Mouse (Mus musculus): Measurements from ENCODE around the gene Atg9a. TPM values are rescaled to one million over a fixed set of nuclear protein-coding genes. Genes with fewer than 3 reads are reported as not detected.

Atg9a gene
- polyA plus RNA-seq, 1 experiment from 2014 or later, result 33.0 TPM

GRCm38 (mm10) chr1:75180105-75180590 lies 11.8 kb downstream of the Atg9a start, which contains the start of gene Abcb6:
Abcb6 (minus strand) TSS chr1:75180392.
- Histone ChIP-seq H3K4me1 (ENCODE audit: insufficient read depth, low read length) (peaks cover 8% of the 10 kb centered on the region), H3K27me3 (ENCODE audit: insufficient read depth, low read length) (no peaks in the 10 kb centered on the region), H3K36me3 (ENCODE audit: insufficient read depth, low read length) (peaks cover 38% of the 10 kb centered on the region), H3K27ac (ENCODE audit: low read length) (peak within 1 kb of the TSS; percentile 28; the same call in 1 of the 2 replicates), H3K4me2 (replicated peaks; ENCODE audit: low read depth, low read length) (peak within 1 kb of the TSS; percentile 98), H3K9ac (replicated peaks; ENCODE audit: low read length) (peak within 1 kb of the TSS; percentile 78), H3K9me3 (ENCODE audit: low read length) (no peaks in the 10 kb centered on the region), H3K4me3 (ENCODE audit: low read length) (peak within 1 kb of the TSS; percentile 66)
- under 1% methylated on average over 31 of the region's 31 CpGs for WGBS
- ATAC-seq (ENCODE audit: low FRiP score, low TSS enrichment), result peak; percentile 92

DNA sequence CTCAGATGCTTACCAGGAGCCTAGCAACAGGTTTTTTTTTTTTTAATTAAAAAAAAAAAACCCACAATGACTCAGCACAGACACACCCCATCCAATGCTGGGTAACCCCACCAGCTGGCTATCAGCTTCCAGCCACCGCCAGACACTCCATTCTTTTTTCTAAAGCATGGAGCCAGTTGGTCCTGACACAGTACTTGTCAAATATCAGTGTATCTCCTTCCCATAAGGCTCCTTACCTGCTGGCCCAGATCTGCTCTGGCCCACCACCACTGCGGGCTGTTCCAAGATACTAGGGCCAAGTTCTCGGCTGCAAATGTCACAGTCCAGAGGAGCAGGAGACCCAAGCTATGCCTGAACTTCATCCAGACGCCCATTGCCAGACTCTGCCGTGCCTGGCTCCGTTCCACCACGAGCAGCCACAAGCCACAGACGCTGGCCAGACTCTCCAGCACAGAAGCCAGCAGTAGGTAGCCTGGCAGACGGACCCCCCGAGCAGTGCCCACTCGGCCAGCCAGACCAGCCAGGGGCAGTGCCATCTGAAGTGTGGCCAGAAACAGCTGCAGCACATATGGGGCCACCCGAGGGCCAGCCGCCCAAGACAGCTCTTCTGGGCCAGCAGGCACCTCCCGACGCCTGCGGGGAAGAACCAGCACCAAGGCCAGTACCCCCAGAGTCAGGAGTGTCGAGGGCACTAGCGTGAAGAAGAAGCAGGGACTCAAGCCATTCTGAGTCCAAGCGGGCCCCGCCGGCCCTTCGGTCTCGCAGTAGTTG lies 12.5 kb downstream of the Atg9a start:
- H3K27ac ChIP-seq (ENCODE audit: low read length), result no peak overlapping the region
- peaks cover 8% of the 10 kb centered on the region for H3K4me1 ChIP-seq (ENCODE audit: insufficient read depth, low read length)
- WGBS, result 6% methylated on average over 23 of the region's 23 CpGs
- peak overlapping the region; percentile 98 for H3K4me2 ChIP-seq (replicated peaks; ENCODE audit: low read depth, low read length)
- peak; percentile 47 for ATAC-seq (ENCODE audit: low FRiP score, low TSS enrichment)
- H3K4me3 ChIP-seq (ENCODE audit: low read length), result peak overlapping the region; percentile 66
- H3K27me3 ChIP-seq (ENCODE audit: insufficient read depth, low read length), result no peaks in the 10 kb centered on the region
- no peaks in the 10 kb centered on the region for H3K9me3 ChIP-seq (ENCODE audit: low read length)
- H3K36me3 ChIP-seq (ENCODE audit: insufficient read depth, low read length), result peaks cover 32% of the 10 kb centered on the region
- H3K9ac ChIP-seq (replicated peaks; ENCODE audit: low read length), result peak overlapping the region; percentile 78

GRCm38 (mm10) chr1:75168472-75169464 lies 23.2 kb downstream of the Atg9a start, which contains the start of gene Zfand2b:
Zfand2b (plus strand) TSS chr1:75168646.
- Histone ChIP-seq H3K4me3 (ENCODE audit: low read length) (peak within 1 kb of the TSS; percentile 65), H3K9me3 (ENCODE audit: low read length) (no peaks in the 10 kb centered on the region), H3K27me3 (ENCODE audit: insufficient read depth, low read length) (no peaks in the 10 kb centered on the region), H3K27ac (ENCODE audit: low read length) (peak within 1 kb of the TSS; percentile 80), H3K9ac (replicated peaks; ENCODE audit: low read length) (peak within 1 kb of the TSS; percentile 72), H3K4me2 (replicated peaks; ENCODE audit: low read depth, low read length) (peak within 1 kb of the TSS; percentile 87), H3K36me3 (ENCODE audit: insufficient read depth, low read length) (peaks cover 20% of the 10 kb centered on the region), H3K4me1 (ENCODE audit: insufficient read depth, low read length) (peaks cover 10% of the 10 kb centered on the region)
- ATAC-seq (ENCODE audit: low FRiP score, low TSS enrichment), result peak; percentile 99
- WGBS, result under 1% methylated on average over 56 of the region's 59 CpGs

DNA sequence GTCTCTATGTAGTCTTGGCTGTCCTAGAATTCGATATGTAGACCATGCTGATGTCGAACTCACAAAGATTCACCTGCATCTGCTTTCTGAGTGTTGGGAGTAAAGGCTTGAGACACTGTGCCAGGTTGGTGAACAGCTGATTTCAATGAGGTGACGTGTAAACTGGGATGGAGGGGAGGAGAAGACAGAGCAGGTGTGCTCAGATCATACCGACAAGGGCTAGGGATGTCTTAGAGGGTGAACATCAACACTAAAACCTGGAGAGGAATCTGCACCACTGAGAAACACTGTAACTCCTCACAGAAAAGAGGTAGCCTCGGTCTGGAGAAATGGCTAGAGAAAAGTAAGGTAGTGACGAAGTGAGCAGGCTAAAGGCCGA lies 23.9 kb downstream of the Atg9a start:
- Histone ChIP-seq H3K4me1 (ENCODE audit: insufficient read depth, low read length) (peaks cover 10% of the 10 kb centered on the region), H3K4me3 (ENCODE audit: low read length) (peak overlapping the region; percentile 65), H3K9me3 (ENCODE audit: low read length) (no peaks in the 10 kb centered on the region; the same call in 1 of the 2 replicates), H3K4me2 (replicated peaks; ENCODE audit: low read depth, low read length) (peak overlapping the region; percentile 87), H3K36me3 (ENCODE audit: insufficient read depth, low read length) (peaks cover 16% of the 10 kb centered on the region), H3K9ac (replicated peaks; ENCODE audit: low read length) (peak overlapping the region; percentile 72), H3K27ac (ENCODE audit: low read length) (peak overlapping the region; percentile 68), H3K27me3 (ENCODE audit: insufficient read depth, low read length) (no peaks in the 10 kb centered on the region; the same call in 1 of the 2 replicates)
- ATAC-seq (ENCODE audit: low FRiP score, low TSS enrichment), result peak; percentile 40
- WGBS, result 8% methylated on average over 7 of the region's 7 CpGs

DNA sequence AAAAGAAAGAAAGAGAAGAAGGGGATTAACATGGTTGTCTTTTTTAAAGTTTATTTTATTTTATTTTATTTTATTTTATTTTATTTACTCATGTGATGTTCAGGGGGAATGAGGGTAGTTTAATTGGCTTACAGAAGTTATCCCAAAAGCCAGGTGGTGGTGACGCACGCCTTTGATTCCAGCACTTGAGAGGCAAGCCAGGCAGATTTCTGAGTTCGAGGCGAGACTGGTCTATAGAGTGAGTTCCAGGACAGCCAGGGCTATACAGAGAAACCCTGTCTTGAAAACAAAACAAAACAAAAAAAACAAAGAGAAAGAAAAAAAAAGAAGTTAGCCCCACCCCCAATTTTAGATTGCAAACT lies 31.8 kb downstream of the Atg9a start:
- Histone ChIP-seq H3K36me3 (ENCODE audit: insufficient read depth, low read length) (no peaks in the 10 kb centered on the region), H3K4me1 (ENCODE audit: insufficient read depth, low read length) (no peaks in the 10 kb centered on the region), H3K4me3 (ENCODE audit: low read length) (no peak overlapping the region), H3K4me2 (replicated peaks; ENCODE audit: low read depth, low read length) (no peak overlapping the region), H3K27me3 (ENCODE audit: insufficient read depth, low read length) (no peaks in the 10 kb centered on the region; the same call in 1 of the 2 replicates), H3K27ac (ENCODE audit: low read length) (no peak overlapping the region), H3K9me3 (ENCODE audit: low read length) (no peaks in the 10 kb centered on the region; the same call in 1 of the 2 replicates), H3K9ac (replicated peaks; ENCODE audit: low read length) (no peak overlapping the region)
- 84% methylated on average over 4 of the region's 4 CpGs for WGBS
- ATAC-seq (ENCODE audit: low FRiP score, low TSS enrichment), result no peak

- no peaks in the 10 kb centered on the region for H3K4me1 ChIP-seq (ENCODE audit: insufficient read depth, low read length)
- no peaks in the 10 kb centered on the region; the same call in 1 of the 2 replicates for H3K9me3 ChIP-seq (ENCODE audit: low read length)
- 71% methylated on average over 5 of the region's 5 CpGs for WGBS
- no peak overlapping the region for H3K9ac ChIP-seq (replicated peaks; ENCODE audit: low read length)
- no peak overlapping the region for H3K4me3 ChIP-seq (ENCODE audit: low read length)
- H3K36me3 ChIP-seq (ENCODE audit: insufficient read depth, low read length), result no peaks in the 10 kb centered on the region
- H3K4me2 ChIP-seq (replicated peaks; ENCODE audit: low read depth, low read length), result no peak overlapping the region
- no peak for ATAC-seq (ENCODE audit: low FRiP score, low TSS enrichment)
- no peak overlapping the region for H3K27ac ChIP-seq (ENCODE audit: low read length)
- H3K27me3 ChIP-seq (ENCODE audit: insufficient read depth, low read length), result no peaks in the 10 kb centered on the region; the same call in 1 of the 2 replicates
These were observed 32.3 kb downstream of the Atg9a start for GRCm38 (mm10) chr1:75159540-75160255.

DNA sequence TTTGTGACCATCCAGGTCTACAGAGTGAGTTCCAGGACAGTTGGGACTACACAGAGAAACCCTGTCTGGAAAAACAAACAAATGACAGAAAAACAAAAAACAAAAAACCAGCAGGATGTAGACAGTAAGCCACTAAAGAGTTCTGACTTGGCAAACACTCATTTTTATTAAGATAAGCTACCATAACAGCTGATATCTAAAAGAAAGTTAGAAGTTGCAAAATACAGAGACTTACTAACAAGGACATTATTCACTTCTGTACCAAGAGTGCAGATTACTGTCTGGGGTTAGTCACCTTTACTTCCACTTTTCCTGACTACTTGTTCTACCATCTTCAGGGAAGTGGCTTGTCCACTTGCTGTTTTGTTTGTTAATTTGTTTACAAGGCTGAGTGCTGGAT lies 33.0 kb downstream of the Atg9a start:
- H3K27me3 ChIP-seq (ENCODE audit: insufficient read depth, low read length), result no peaks in the 10 kb centered on the region; the same call in 1 of the 2 replicates
- no peak overlapping the region for H3K4me2 ChIP-seq (replicated peaks; ENCODE audit: low read depth, low read length)
- H3K9ac ChIP-seq (replicated peaks; ENCODE audit: low read length), result no peak overlapping the region
- no peaks in the 10 kb centered on the region for H3K36me3 ChIP-seq (ENCODE audit: insufficient read depth, low read length)
- no peak overlapping the region for H3K27ac ChIP-seq (ENCODE audit: low read length)
- no peaks in the 10 kb centered on the region; the same call in 1 of the 2 replicates for H3K9me3 ChIP-seq (ENCODE audit: low read length)
- no peak overlapping the region for H3K4me3 ChIP-seq (ENCODE audit: low read length)
- no peaks in the 10 kb centered on the region for H3K4me1 ChIP-seq (ENCODE audit: insufficient read depth, low read length)
- ATAC-seq (ENCODE audit: low FRiP score, low TSS enrichment), result no peak

- no peak overlapping the region for H3K4me3 ChIP-seq (ENCODE audit: low read length)
- no peak for ATAC-seq (ENCODE audit: low FRiP score, low TSS enrichment)
- no peaks in the 10 kb centered on the region for H3K4me1 ChIP-seq (ENCODE audit: insufficient read depth, low read length)
- no peak overlapping the region for H3K27ac ChIP-seq (ENCODE audit: low read length)
- 48% methylated on average over 3 of the region's 3 CpGs for WGBS
- no peak overlapping the region for H3K9ac ChIP-seq (replicated peaks; ENCODE audit: low read length)
- no peaks in the 10 kb centered on the region for H3K9me3 ChIP-seq (ENCODE audit: low read length)
- no peak overlapping the region for H3K4me2 ChIP-seq (replicated peaks; ENCODE audit: low read depth, low read length)
- no peaks in the 10 kb centered on the region for H3K36me3 ChIP-seq (ENCODE audit: insufficient read depth, low read length)
- H3K27me3 ChIP-seq (ENCODE audit: insufficient read depth, low read length), result no peaks in the 10 kb centered on the region
These were observed 36.2 kb downstream of the Atg9a start for GRCm38 (mm10) chr1:75155837-75156236.

- no peak overlapping the region for H3K27ac ChIP-seq (ENCODE audit: low read length)
- H3K36me3 ChIP-seq (ENCODE audit: insufficient read depth, low read length), result peaks cover 36% of the 10 kb centered on the region
- no peak overlapping the region for H3K4me3 ChIP-seq (ENCODE audit: low read length)
- no peak overlapping the region for H3K9ac ChIP-seq (replicated peaks; ENCODE audit: low read length)
- H3K27me3 ChIP-seq (ENCODE audit: insufficient read depth, low read length), result no peaks in the 10 kb centered on the region
- no peaks in the 10 kb centered on the region for H3K9me3 ChIP-seq (ENCODE audit: low read length)
- ATAC-seq (ENCODE audit: low FRiP score, low TSS enrichment), result no peak
- peaks cover 4% of the 10 kb centered on the region for H3K4me1 ChIP-seq (ENCODE audit: insufficient read depth, low read length)
- WGBS, result 89% methylated on average over 4 of the region's 4 CpGs
- no peak overlapping the region for H3K4me2 ChIP-seq (replicated peaks; ENCODE audit: low read depth, low read length)
These were observed 43.3 kb downstream of the Atg9a start for GRCm38 (mm10) chr1:75148727-75149126.
